Mouse (Mus musculus) megakaryocyte-erythroid progenitor cell, adult 5-6 weeks (primary cell): ENCODE measurements at regions not wholly inside any gene's neighbourhood (a gene's known extent, or its start where the extent isn't known, plus 50 kb on each side); places are given as distances from the start of the nearest gene placed in this dataset.
A peak's percentile ranks its signal among the peaks of the same experiment; 100 is the strongest.

Source experiments
- ATAC-seq: replicated peaks from 2 replicates; pipeline ENCODE4 v1.8.0; 2016; ENCODE audit warnings: mild to moderate bottlenecking, inconsistent platforms; ENCODE audit not compliant: severe bottlenecking, poor library complexity, low FRiP score, low TSS enrichment

GRCm38 (mm10) chr8:6590146-6590545 is 1485.0 kb upstream of the Slc10a2 start:
- ATAC-seq, result no peak

DNA sequence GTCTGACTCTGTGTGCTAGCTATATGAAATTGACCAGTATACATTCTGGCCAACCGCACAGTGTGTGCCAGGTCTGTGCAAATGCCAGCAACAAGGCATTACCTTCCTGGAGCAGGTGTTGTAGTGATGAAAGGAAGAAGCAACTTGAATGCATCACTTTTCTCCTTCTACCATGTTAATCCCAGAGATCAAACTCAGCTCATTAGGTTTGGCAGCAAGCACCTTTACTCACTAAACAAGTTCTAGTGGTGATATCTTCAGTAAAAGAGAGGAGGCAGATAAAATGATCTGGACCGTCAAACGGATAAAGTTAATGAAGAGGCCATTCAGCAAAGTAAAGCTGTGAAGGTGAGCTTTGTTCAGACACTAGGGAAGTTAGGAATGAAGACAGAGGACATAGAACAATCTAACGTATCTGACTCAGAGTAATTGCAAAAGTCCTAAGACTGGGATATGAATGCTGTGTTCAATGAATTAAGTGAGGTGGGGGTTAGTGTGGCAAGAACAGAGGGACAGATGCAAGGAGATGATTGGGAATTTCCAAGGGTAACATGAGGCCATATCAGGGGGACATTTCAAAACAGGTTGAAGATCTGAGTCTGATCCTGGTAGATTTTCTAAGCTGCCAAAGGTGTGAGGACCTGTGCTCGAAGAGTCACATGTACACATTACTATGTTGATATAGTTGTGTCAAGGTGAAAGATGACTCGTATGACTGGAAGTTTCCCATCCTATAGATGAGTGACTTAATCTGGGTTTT is 1478.4 kb upstream of the Slc10a2 start:
- no peak for ATAC-seq

DNA sequence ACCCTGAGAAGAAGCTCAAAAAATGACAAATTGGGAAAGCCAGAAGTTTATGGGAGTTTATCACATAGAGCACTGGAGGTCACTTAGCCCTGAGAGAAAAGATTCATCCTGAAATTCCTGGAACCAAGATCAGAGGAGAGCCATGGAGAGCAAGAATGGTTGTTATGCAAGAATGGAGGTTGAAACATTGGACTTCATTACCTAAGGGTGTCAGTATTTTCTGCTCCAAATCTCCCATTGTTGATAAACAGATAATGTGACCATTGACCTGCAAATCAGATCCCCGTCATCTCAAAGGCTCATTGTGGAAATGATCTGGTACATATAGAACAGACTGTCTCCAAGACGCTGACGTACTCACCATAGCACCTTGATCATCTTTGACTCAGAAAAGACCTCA is 1477.6 kb upstream of the Slc10a2 start:
- no peak for ATAC-seq

- ATAC-seq, result no peak
These were observed 1472.9 kb upstream of the Slc10a2 start for GRCm38 (mm10) chr8:6577868-6578634.

GRCm38 (mm10) chr8:6575241-6575640 is 1470.1 kb upstream of the Slc10a2 start:
- no peak for ATAC-seq

GRCm38 (mm10) chr8:6573492-6573891 is 1468.3 kb upstream of the Slc10a2 start:
- no peak for ATAC-seq

DNA sequence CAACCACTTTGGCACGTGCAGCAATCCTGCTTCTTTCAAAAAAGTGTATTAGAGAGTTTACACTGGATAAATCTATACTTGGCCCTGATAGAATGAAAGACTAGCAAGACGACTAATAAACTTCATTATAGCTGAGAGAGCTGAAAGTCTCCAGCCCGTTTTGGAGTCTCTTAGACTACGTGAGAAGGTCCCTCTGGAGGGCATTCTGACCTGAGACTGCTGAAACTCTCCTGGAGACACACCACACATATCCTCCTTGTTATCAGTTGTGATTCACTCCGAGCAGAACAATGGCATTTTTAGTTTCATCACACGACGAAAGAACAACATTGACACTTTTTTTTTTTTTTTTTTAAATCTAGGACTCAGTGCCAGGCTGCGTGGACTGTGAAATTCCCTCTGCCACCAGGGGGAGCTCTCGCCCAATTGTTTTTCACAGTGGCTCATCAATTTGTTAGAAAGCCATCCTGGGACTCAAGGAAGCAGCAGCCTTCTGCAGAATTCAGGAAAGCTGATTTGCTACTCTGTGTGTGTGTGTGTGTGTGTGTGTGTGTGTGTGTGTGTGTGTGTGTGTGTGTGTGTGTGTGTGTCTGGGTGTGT is 1467.0 kb upstream of the Slc10a2 start:
- ATAC-seq, result peak; percentile 63; the same call in 1 of the 2 replicates

DNA sequence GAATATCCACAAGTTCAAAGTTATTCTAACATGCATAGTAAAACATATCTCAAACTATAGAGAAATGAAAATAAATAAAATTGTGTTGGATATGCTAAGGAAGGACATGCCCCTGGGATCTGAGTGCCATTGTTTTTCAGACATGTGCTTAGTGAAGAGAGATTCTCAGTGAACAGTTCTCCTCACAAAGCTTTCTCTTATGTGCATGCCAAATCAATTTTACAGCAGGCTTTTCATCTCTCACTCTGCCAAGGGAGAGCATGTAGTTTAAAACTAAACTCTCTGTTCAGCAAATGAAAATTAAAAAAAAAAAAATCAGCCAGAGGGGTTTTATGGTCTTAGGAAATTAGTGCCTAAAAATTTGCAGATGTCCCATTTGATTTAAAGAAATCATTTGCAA is 1445.8 kb upstream of the Slc10a2 start:
- ATAC-seq, result no peak

DNA sequence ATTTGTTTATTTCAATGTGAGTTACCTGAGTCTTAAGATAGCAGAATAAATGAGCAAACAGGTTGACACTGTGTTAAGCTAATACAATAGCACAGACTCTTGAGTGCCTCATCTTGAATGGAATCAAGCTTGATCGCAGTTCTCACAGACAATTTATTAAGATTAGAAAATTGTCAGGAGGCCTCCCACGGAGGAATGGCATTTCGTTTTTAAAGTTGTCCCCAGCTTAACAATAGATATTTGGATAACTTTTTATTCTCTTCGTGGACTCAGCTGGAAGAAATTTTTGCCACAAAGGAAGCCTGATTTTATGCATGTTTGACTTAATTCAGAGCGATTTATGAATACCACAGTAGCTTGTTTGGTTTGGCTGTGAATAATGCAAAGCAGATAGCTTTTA is 1422.0 kb upstream of the Slc10a2 start:
- ATAC-seq, result no peak

- no peak for ATAC-seq
These were observed 1410.9 kb upstream of the Slc10a2 start for GRCm38 (mm10) chr8:6515882-6516682.

- no peak for ATAC-seq
These were observed 1387.3 kb upstream of the Slc10a2 start for GRCm38 (mm10) chr8:6492453-6492852.

GRCm38 (mm10) chr8:6481966-6482365 is 1376.8 kb upstream of the Slc10a2 start:
- no peak for ATAC-seq

GRCm38 (mm10) chr8:6471089-6471488 is 1365.9 kb upstream of the Slc10a2 start:
- no peak for ATAC-seq

DNA sequence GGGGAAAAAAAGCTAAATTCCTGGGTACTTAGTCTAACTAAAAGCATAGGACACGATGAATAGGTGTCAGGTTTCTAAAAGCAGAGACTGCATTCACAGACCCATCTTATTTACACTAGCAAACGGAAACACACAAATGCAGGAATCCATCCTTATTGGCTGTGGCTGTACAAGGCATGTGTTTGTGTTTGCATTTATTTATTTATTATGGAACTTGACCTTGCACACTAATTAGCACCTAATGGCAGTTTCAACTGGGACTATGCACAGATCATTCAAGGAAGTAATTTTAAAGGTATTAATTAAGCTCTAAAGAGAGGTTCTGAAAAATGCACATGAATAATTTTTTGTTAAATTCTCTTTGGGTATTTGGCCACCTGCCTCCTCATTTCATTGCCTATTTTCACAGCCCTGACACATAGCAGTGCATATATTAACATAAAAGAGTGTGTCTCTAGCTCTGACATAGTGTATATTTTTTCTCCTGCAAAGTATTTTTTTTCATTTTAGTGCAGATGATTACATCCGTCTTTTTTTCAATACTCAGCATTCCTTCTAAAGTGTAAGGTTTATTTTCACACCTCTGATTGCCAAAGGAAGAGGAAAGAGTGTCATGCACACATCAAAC is 1351.5 kb upstream of the Slc10a2 start:
- ATAC-seq, result no peak

GRCm38 (mm10) chr8:6448301-6448700 is 1343.2 kb upstream of the Slc10a2 start:
- no peak for ATAC-seq

DNA sequence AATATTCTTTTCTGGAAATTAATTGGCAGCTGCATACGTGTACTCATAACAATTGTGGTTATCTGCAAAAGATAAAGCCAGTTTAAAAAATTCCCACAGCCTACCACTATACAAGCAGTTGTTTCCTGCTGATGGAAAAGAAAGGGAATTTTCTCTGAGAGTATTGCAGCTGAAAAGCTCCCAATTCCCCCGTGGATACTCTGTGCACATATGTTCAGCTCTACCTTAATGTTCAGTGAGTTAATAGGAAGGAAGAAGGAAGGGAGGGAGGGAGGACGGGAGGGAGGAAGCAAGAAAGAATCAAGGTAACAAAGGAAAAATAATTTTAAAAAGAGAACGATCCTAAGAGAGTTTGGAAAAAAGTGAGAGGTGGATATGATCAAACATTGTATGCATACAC is 1333.9 kb upstream of the Slc10a2 start:
- no peak for ATAC-seq
